Mouse (Mus musculus): ENCODE results near the gene Myo9b. TPM values are rescaled to one million over a fixed set of nuclear protein-coding genes. Genes with fewer than 3 reads are reported as not detected.

Myo9b gene
- polyA plus RNA-seq, 1 experiment from 2014 or later: 17.4 TPM

DNA sequence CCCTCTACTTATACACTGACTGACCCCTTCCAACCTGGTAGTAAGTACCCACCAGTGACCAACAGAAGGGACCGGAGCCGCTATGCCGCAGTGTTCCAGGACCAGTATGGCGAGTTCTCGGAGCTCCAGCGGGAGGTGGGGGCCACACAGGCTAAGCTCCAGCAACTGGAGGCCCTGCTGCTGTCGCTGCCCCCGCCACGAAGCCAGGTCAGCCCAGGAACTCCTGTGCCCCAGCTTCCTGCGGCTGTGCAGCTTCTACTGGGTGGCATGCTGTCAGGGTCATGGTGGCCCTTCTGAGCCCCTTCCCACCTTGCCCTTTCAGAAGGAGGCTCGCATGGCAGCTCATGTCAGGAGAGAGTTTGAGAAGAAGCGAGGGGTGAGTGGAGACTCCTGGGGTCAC, 99.9 kb downstream of the Myo9b start:
- peaks cover 21% of the 10 kb centered on the region for H3K4me1 ChIP-seq (replicated peaks; ENCODE audit: control insufficient read depth, insufficient read depth, low read length)
- H3K9me3 ChIP-seq (ENCODE audit: control insufficient read depth, low read length): no peaks in the 10 kb centered on the region
- no peak overlapping the region for H3K27ac ChIP-seq (ENCODE audit: low read depth, low read length)
- H3K4me2 ChIP-seq (replicated peaks; ENCODE audit: low read depth, low read length): no peak overlapping the region
- 83% methylated on average over 12 of the region's 12 CpGs for WGBS
- H3K36me3 ChIP-seq (ENCODE audit: control insufficient read depth, insufficient read depth, low read length): peaks cover 4% of the 10 kb centered on the region; the same call in 1 of the 2 replicates
- no peak overlapping the region for H3K4me3 ChIP-seq (ENCODE audit: low read depth, low read length)
- no peaks in the 10 kb centered on the region for H3K27me3 ChIP-seq (ENCODE audit: control insufficient read depth, insufficient read depth, low read length)
- H3K9ac ChIP-seq (ENCODE audit: low read depth, low read length): no peak overlapping the region
- DNase-seq (ENCODE audit: low spot score) (no peak), ATAC-seq (ENCODE audit: low FRiP score) (no peak)

DNA sequence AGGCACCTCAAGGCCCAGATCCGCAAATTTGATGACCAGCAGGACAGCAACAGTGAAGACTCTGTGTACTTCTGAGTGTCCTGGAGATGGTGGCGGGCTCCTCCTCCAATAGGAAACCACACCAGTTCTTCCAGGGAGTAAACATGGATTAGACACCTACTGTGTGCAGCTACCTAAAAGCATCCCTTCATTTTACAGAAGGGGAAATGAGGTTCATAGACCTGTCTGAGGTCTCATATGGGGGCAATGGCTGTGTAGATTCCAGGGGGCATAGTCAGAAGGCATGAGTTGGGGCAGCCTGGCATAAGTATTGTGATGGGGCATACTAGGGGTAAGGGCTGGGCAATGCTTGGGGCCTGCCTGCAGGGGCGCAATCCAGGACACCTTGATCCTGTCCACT, 100.5 kb downstream of the Myo9b start:
- no peaks in the 10 kb centered on the region for H3K27me3 ChIP-seq (ENCODE audit: control insufficient read depth, insufficient read depth, low read length)
- peaks cover 4% of the 10 kb centered on the region; the same call in 1 of the 2 replicates for H3K36me3 ChIP-seq (ENCODE audit: control insufficient read depth, insufficient read depth, low read length)
- peaks cover 17% of the 10 kb centered on the region for H3K4me1 ChIP-seq (replicated peaks; ENCODE audit: control insufficient read depth, insufficient read depth, low read length)
- 91% methylated on average over 3 of the region's 3 CpGs for WGBS
- ATAC-seq (ENCODE audit: low FRiP score) (no peak), DNase-seq (ENCODE audit: low spot score) (no peak)
- no peak overlapping the region for H3K4me3 ChIP-seq (ENCODE audit: low read depth, low read length)
- no peak overlapping the region for H3K4me2 ChIP-seq (replicated peaks; ENCODE audit: low read depth, low read length)
- H3K27ac ChIP-seq (ENCODE audit: low read depth, low read length): no peak overlapping the region
- no peak overlapping the region for H3K9ac ChIP-seq (ENCODE audit: low read depth, low read length)
- H3K9me3 ChIP-seq (ENCODE audit: control insufficient read depth, low read length): no peaks in the 10 kb centered on the region

- no peak for ATAC-seq (ENCODE audit: low FRiP score)
- H3K4me2 ChIP-seq (replicated peaks; ENCODE audit: low read depth, low read length): no peak overlapping the region; the same call in 1 of the 2 replicates
- no peaks in the 10 kb centered on the region for H3K27me3 ChIP-seq (ENCODE audit: control insufficient read depth, insufficient read depth, low read length)
- H3K36me3 ChIP-seq (ENCODE audit: control insufficient read depth, insufficient read depth, low read length): peaks cover 4% of the 10 kb centered on the region; the same call in 1 of the 2 replicates
- H3K9ac ChIP-seq (ENCODE audit: low read depth, low read length): no peak overlapping the region
- H3K4me1 ChIP-seq (replicated peaks; ENCODE audit: control insufficient read depth, insufficient read depth, low read length): peaks cover 28% of the 10 kb centered on the region
- no peak overlapping the region for H3K4me3 ChIP-seq (ENCODE audit: low read depth, low read length)
- H3K27ac ChIP-seq (ENCODE audit: low read depth, low read length): no peak overlapping the region
- DNase-seq (ENCODE audit: low spot score): peak; percentile 22
- no peaks in the 10 kb centered on the region for H3K9me3 ChIP-seq (ENCODE audit: control insufficient read depth, low read length)
- 75% methylated on average over 17 of the region's 17 CpGs for WGBS
Measured at GRCm38 (mm10) chr8:71374616-71375206, 102.2 kb downstream of the Myo9b start.

- ATAC-seq (ENCODE audit: low FRiP score): peak; percentile 15
- Histone ChIP-seq H3K36me3 (ENCODE audit: control insufficient read depth, insufficient read depth, low read length) (peaks cover 4% of the 10 kb centered on the region; the same call in 1 of the 2 replicates), H3K27me3 (ENCODE audit: control insufficient read depth, insufficient read depth, low read length) (no peaks in the 10 kb centered on the region), H3K4me2 (replicated peaks; ENCODE audit: low read depth, low read length) (peak overlapping the region; percentile 55), H3K9ac (ENCODE audit: low read depth, low read length) (peak overlapping the region; percentile 47; the same call in 1 of the 2 replicates), H3K9me3 (ENCODE audit: control insufficient read depth, low read length) (no peaks in the 10 kb centered on the region), H3K4me3 (ENCODE audit: low read depth, low read length) (peak overlapping the region; percentile 24), H3K4me1 (replicated peaks; ENCODE audit: control insufficient read depth, insufficient read depth, low read length) (peaks cover 29% of the 10 kb centered on the region), H3K27ac (ENCODE audit: low read depth, low read length) (peak overlapping the region; percentile 79)
- WGBS: 5% methylated on average over 70 of the region's 74 CpGs
- DNase-seq (ENCODE audit: low spot score): peak; percentile 68
Measured at GRCm38 (mm10) chr8:71375581-71376422, 103.3 kb downstream of the Myo9b start.

- WGBS: 40% methylated on average over 8 of the region's 8 CpGs
- Histone ChIP-seq H3K9ac (ENCODE audit: low read depth, low read length) (peak overlapping the region; percentile 47; the same call in 1 of the 2 replicates), H3K36me3 (ENCODE audit: control insufficient read depth, insufficient read depth, low read length) (peaks cover 4% of the 10 kb centered on the region; the same call in 1 of the 2 replicates), H3K4me1 (replicated peaks; ENCODE audit: control insufficient read depth, insufficient read depth, low read length) (peaks cover 29% of the 10 kb centered on the region), H3K4me3 (ENCODE audit: low read depth, low read length) (peak overlapping the region; percentile 24; the same call in 1 of the 2 replicates), H3K27ac (ENCODE audit: low read depth, low read length) (peak overlapping the region; percentile 79), H3K27me3 (ENCODE audit: control insufficient read depth, insufficient read depth, low read length) (no peaks in the 10 kb centered on the region), H3K9me3 (ENCODE audit: control insufficient read depth, low read length) (no peaks in the 10 kb centered on the region), H3K4me2 (replicated peaks; ENCODE audit: low read depth, low read length) (peak overlapping the region; percentile 55)
- DNase-seq (ENCODE audit: low spot score) (peak; percentile 41), ATAC-seq (ENCODE audit: low FRiP score) (no peak)
Measured at GRCm38 (mm10) chr8:71376423-71377030, 104.0 kb downstream of the Myo9b start.

DNA sequence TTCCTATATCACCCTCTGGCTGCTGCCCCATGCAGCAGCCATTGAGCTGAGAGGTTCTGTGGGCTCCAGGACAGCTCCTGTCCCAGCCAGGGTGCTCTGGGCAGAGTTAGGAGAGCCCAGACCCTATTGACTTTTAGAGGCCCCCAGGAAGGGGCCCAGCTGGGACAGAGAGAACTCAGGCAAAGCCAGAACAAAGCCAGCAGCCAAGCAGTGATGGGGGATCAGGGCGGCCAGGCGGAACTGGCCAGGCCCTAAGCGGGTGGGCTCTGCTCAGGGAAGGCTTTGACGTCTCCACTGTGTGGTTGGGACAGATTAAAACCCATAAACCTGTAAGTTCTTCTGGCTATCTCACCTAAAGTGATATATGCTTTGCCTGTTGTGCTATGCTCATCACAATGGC, 106.5 kb downstream of the Myo9b start:
- H3K4me1 ChIP-seq (replicated peaks; ENCODE audit: control insufficient read depth, insufficient read depth, low read length): peaks cover 39% of the 10 kb centered on the region
- H3K27me3 ChIP-seq (ENCODE audit: control insufficient read depth, insufficient read depth, low read length): no peaks in the 10 kb centered on the region
- no peak for ATAC-seq (ENCODE audit: low FRiP score)
- peaks cover 4% of the 10 kb centered on the region; the same call in 1 of the 2 replicates for H3K36me3 ChIP-seq (ENCODE audit: control insufficient read depth, insufficient read depth, low read length)
- peak overlapping the region; percentile 92 for H3K27ac ChIP-seq (ENCODE audit: low read depth, low read length)
- DNase-seq (ENCODE audit: low spot score): peak; percentile 33
- peak overlapping the region; percentile 96 for H3K4me2 ChIP-seq (replicated peaks; ENCODE audit: low read depth, low read length)
- H3K4me3 ChIP-seq (ENCODE audit: low read depth, low read length): peak overlapping the region; percentile 85
- WGBS: 32% methylated on average over 4 of the region's 4 CpGs
- no peaks in the 10 kb centered on the region for H3K9me3 ChIP-seq (ENCODE audit: control insufficient read depth, low read length)
- peak overlapping the region; percentile 82 for H3K9ac ChIP-seq (ENCODE audit: low read depth, low read length)

GRCm38 (mm10) chr8:71379512-71380075, 107.1 kb downstream of the Myo9b start:
- Histone ChIP-seq H3K4me2 (replicated peaks; ENCODE audit: low read depth, low read length) (peak overlapping the region; percentile 96), H3K27ac (ENCODE audit: low read depth, low read length) (peak overlapping the region; percentile 92; the same call in 1 of the 2 replicates), H3K27me3 (ENCODE audit: control insufficient read depth, insufficient read depth, low read length) (no peaks in the 10 kb centered on the region), H3K4me1 (replicated peaks; ENCODE audit: control insufficient read depth, insufficient read depth, low read length) (peaks cover 39% of the 10 kb centered on the region), H3K4me3 (ENCODE audit: low read depth, low read length) (peak overlapping the region; percentile 85), H3K9ac (ENCODE audit: low read depth, low read length) (peak overlapping the region; percentile 82), H3K36me3 (ENCODE audit: control insufficient read depth, insufficient read depth, low read length) (peaks cover 4% of the 10 kb centered on the region; the same call in 1 of the 2 replicates), H3K9me3 (ENCODE audit: control insufficient read depth, low read length) (no peaks in the 10 kb centered on the region)
- no peak for ATAC-seq (ENCODE audit: low FRiP score)
- DNase-seq (ENCODE audit: low spot score): peak; percentile 19
- 18% methylated on average over 3 of the region's 3 CpGs for WGBS

Measured in hindbrain, embryonic 11.5 days (tissue).